Mouse (Mus musculus): ENCODE measurements around the gene G6pc2.

The G6pc2 gene

DNA sequence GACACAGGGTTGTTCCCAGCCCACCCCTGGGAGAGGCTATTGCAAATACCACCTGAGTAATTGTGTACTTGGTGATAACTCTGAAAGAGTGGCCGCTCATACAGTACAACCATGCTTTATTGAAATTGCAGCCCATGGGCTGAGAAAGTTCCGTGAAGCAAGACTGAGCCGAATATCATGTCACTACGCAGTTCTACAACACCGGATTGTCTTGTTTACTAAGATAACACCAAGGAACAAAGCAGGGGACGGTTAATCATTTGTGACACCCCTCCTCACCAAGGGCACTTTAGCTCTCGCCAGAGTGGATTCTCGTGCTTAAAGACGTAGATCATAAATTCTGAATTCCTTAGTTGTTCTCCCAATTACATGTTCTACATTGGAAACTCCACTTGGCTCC lies 28.4 kb downstream of the G6pc2 start:
- DNase-seq (ENCODE audit: extremely low spot score, low spot score), result no peak

DNA sequence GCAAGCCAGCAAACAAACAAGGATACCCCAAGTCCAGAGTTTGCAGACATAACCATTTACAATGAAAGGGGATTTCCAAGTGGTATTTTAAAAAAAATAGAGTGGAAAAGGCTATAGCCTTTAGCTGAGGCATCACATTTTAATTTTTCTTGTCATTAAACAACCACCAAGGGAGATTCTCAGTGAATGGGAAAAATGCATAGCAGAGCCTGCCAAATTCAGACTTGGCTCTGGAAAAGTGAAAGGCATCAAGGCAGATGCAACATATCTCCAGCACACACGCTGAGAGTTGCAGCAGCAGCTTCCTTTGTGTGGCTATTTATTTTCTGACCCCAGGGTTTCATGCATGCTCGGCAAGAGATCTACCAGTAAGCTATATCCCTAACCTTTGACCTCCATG lies 34.1 kb downstream of the G6pc2 start:
- DNase-seq (ENCODE audit: extremely low spot score, low spot score), result no peak

DNA sequence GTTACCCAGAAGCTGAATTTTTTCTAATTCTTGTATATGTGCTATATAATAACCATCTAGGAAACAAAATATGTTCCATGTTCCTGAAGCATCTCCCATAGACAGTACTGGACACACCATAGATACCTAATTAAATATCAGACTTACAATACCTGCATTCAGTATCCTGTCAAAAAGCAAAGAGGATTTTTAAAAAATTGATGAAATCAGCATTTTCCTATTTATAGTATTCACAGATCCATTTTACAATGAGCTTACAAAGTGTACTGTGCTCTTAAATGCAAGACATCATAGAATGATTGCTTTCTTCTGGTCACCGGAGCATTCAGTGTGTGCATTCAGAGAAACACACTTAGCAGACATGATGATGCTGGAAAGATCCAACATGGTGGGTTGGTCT lies 36.2 kb downstream of the G6pc2 start:
- DNase-seq (ENCODE audit: extremely low spot score, low spot score), result no peak

DNA sequence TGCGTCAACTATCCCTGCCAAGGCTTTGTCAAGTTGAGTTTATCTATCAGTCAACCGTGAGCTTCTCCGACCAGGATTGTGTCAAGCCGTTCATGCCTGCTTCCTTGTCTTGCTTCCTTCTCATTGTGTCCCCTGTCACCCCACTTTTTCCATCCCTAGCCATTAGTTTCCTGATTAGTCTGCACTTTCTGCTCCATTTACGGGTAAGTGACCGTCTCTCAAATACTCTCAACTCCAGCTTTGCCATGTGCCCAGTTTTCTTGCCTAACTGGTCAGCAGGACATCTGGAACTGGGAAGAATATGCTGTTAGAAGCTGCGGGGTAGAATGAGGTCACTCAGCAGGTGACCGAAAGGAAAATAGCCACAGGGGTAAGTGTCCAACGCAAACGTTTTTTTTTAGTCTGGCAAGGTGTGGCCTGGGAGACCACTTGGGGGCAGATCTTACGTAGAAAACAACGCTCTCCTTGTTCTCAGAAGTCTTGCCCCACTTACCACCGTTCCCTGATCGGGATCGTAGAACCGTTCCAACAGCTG lies 37.4 kb downstream of the G6pc2 start:
- no peak for DNase-seq (ENCODE audit: extremely low spot score, low spot score)

DNA sequence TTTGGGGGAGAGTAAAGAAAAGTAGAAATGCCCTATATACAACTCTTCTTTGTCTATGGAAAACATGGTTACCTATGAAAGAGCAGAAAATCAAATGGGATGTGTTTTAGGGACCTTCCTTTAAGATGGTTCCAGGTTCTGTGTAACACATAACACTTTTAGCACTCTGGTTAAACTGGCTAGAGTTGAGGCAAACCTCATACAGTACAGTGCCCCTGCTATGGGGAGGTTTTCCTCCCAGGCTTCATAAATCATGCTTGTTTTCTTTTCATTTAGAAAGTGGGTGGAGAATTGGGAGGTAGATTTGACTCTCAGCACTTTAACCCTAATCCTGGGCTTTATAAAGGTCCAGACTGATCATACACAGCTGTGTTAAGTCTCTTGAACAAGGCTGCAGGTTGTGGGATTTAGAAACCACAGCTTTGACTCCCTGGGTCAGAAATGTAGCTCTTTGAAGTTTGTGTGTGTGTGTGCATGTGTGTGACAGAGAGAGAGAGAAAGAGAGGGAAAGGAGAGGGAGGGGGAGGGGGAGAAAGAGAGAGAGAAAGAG lies 53.3 kb downstream of the G6pc2 start:
- DNase-seq (ENCODE audit: extremely low spot score, low spot score), result no peak

DNA sequence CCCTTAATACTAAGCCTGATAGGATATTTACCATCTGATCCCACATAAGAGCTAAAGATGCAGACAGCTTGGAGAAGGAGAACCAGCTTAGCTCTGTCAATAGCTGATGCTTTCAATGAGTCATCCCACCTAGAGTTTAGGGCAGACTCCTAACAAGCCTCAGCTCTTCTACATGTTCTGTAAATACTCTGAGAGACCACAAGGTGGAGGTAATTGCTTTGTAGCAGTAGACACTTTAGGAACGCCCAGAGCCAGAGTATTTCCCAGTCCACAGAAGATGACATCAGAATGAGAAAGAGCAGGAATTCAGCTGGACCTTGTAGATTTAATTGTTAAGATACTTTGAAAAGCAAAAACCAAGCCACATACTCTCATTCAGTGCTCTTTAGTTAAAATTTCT lies 65.0 kb downstream of the G6pc2 start:
- no peak for DNase-seq (ENCODE audit: extremely low spot score, low spot score)

Measured in neural tube, embryonic 10.5 days (tissue).